Mouse (Mus musculus): ENCODE results near the gene Ppp2r1b.

- no peak for TF ChIP-seq CTCF (IDR thresholded peaks at IDR 0.05; ENCODE audit: borderline replicate concordance, control insufficient read depth, extremely low read depth, insufficient read depth, low read length, poor library complexity)
- no peak for TF ChIP-seq POLR2A (IDR thresholded peaks at IDR 0.05; ENCODE audit: control insufficient read depth, extremely low read depth, insufficient read depth, low read length, poor library complexity)
These were observed 31.2 kb downstream of the Ppp2r1b start for GRCm38 (mm10) chr9:50876287-50876686.

Measured in thymus, adult 2 months (tissue).